Mouse (Mus musculus) intestine, embryonic 16.5 days (tissue): Measurements from ENCODE around the gene Atg4c. TPM values are rescaled to one million over a fixed set of nuclear protein-coding genes. Genes with fewer than 3 reads are reported as not detected.

Experiments used
- ATAC-seq: fragments of 200-750 bp; cut with Nextera tagmentation; 2 replicates; pipeline ENCODE4 v1.8.0; 2017; ENCODE audit warnings: moderate TSS enrichment, moderate library complexity
- H3K27ac ChIP-seq: fragments of 300-500 bp; sonication (generic); 2 replicates; pipeline ENCODE4 v1.5.1; 2014; ENCODE audit warnings: mild to moderate bottlenecking, low read length
- H3K27me3 ChIP-seq: fragments of 300-500 bp; sonication (generic); replicated peaks from 2 replicates; pipeline ENCODE4 v1.6.1; 2014; ENCODE audit warnings: low read length, control low read depth, mixed read lengths; ENCODE audit not compliant: control insufficient read depth, insufficient read depth
- H3K36me3 ChIP-seq: fragments of 300-500 bp; sonication (generic); 2 replicates; pipeline ENCODE4 v1.6.1; 2014; ENCODE audit warnings: low read length, control low read depth; ENCODE audit not compliant: control insufficient read depth, insufficient read depth
- H3K4me1 ChIP-seq: fragments of 300-500 bp; sonication (generic); 2 replicates; pipeline ENCODE4 v1.6.1; 2014; ENCODE audit warnings: low read length, control low read depth, mixed read lengths; ENCODE audit not compliant: control insufficient read depth, insufficient read depth
- H3K4me2 ChIP-seq: fragments of 300-500 bp; sonication (generic); 2 replicates; pipeline ENCODE4 v1.6.1; 2014; ENCODE audit warnings: low read depth, low read length, control low read depth
- H3K4me3 ChIP-seq: fragments of 300-500 bp; sonication (generic); 2 replicates; pipeline ENCODE4 v1.5.1; 2014; ENCODE audit warnings: mild to moderate bottlenecking, low read length
- H3K9ac ChIP-seq: fragments of 300-500 bp; sonication (generic); 2 replicates; pipeline ENCODE4 v1.6.1; 2014; ENCODE audit warnings: low read depth, low read length
- H3K9me3 ChIP-seq: fragments of 300-500 bp; sonication (generic); 2 replicates; pipeline ENCODE4 v1.6.1; 2016; ENCODE audit warnings: low read length, control low read depth; ENCODE audit not compliant: control insufficient read depth
- WGBS: fragments of 180-500 bp; shearing (Covaris S2); extraction: QIAGEN DNeasy Blood & Tissue Kit; methylation state at CpG from one replicate; pipeline ENCODE4 v1.1.7; 2014; 5-methylcytosine and 5-hydroxymethylcytosine counted together
- polyA plus RNA-seq: library from polyadenylated mRNA; unstranded; fragments of >200 nt; fragmentation: Nextera tagmentation; extraction: Ambion mirVana; gene quantifications from 2 replicates; pipeline ENCODE4 v1.2.1, GENCODE M21; 2015

Gene Atg4c
- polyA plus RNA-seq, 1 experiment from 2014 or later, result 15.0 TPM

DNA sequence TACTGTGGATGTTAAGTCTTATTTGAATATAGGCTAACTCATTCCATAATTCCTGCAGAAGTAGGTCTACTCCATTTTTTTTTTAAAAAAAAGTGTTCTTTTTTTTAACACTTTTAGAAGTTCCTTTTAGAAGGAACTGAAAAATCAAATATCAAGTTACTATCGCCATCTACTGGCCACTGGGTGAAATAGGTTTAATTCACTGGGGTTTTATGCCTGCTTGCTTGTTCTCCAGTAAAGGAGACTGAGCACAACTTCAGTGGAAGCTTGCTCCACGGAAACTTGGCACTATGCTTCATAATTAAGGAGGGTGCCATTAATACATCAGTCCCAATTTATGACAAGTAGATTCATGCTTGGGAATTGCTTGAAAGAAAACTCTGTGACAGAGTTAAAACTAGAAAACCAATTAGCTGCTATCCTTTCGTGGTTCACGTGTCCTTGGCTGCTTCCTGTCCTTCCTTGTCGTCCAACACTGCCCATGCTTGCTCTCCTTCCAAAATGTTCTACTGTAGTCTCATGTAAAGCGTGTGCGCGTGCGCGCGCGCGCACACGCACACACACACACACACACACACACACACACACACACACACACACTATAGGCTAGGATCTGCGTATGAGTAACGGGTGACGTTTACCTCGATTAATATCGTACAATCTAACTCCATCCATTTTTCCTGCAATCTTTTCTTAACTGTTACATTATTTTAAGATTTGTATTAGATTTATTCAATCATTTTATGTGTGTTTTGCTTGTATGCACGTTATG lies 10.9 kb upstream of the Atg4c start:
- Histone ChIP-seq H3K27ac (no peak overlapping the region), H3K9me3 (no peaks in the 10 kb centered on the region), H3K27me3 (no peaks in the 10 kb centered on the region), H3K4me3 (no peak overlapping the region), H3K4me1 (no peaks in the 10 kb centered on the region), H3K9ac (no peak overlapping the region), H3K36me3 (no peaks in the 10 kb centered on the region), H3K4me2 (no peak overlapping the region)
- WGBS, result 76% methylated on average over 20 of the region's 20 CpGs
- no peak for ATAC-seq

DNA sequence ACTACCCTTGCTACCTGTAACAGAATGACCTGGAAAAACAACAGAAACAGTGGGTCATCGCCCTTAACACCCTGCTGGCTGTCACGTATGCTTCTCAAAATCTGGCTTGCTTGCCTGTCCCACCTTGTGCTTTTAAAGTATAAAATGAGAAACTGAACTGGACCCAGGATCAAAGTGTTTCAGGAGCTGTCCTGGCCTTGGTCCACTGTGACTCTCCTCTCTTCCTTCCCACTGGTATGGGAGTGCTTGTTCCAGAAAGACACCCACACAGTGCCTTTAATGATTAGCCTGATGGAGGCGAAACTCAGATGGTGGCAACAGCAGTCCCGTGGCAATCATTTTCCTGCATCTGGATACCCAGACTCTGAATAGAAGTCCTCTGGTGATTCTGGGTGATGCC lies 9.1 kb upstream of the Atg4c start:
- WGBS, result 73% methylated on average over 4 of the region's 4 CpGs
- Histone ChIP-seq H3K4me3 (no peak overlapping the region), H3K9me3 (no peaks in the 10 kb centered on the region), H3K9ac (no peak overlapping the region), H3K36me3 (no peaks in the 10 kb centered on the region), H3K27ac (no peak overlapping the region), H3K4me2 (no peak overlapping the region), H3K4me1 (no peaks in the 10 kb centered on the region), H3K27me3 (no peaks in the 10 kb centered on the region)
- ATAC-seq, result no peak

DNA sequence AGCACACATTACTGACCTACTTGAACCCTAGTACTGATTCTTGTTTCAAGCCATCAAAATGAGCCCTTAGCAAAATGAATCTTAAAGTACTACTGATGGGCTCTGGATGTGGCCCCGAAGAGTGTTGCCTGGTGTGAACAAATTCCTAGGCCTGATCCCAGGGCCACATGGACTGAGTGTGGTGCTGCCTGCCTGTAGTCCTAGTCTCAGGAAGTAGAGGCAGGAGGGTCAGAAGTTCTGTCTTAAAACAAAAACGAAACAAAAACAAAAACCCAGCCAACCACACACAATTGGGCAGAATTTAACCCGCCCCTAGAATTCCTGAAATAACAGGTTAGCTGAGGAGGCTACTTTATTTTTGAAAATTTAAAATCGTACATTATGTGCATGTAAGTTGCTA lies 8.4 kb upstream of the Atg4c start:
- no peak for ATAC-seq

DNA sequence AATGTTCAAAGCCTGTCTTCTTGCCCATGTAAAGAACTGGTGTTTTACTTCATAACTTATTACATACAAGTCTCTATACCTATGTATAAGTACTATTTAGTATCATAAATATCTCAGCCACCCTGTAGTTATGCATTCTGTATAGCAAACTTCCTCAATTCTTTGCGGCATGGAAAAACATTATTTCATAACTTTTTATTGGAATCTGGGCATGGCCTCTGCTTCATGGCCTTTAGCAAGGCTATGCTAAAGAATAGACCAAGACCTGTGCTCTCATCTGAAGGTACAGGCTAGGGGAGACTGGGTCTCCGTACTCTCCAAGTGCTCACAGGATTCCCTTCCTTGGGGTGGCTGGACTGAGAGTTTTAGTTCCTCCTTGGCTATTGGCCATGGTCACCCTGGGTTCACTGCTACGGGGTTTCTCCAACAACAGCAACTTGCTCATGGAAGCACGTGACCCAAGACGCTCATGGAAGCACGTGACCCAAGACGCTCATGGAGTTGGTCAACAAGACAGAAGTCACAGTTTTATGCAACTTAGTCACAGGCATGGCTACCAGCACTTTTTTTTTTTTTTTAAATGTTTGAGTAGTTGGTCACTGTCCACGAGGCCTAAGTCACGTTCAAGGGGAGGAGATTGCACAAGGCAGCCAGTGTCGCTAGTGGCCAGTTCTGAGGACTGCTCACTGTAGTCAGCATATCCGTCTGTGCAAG lies 7.2 kb upstream of the Atg4c start:
- no peak overlapping the region for H3K4me3 ChIP-seq
- H3K36me3 ChIP-seq, result no peaks in the 10 kb centered on the region
- H3K4me1 ChIP-seq, result no peaks in the 10 kb centered on the region
- WGBS, result 86% methylated on average over 11 of the region's 11 CpGs
- no peak for ATAC-seq
- H3K27me3 ChIP-seq, result no peaks in the 10 kb centered on the region
- no peak overlapping the region for H3K9ac ChIP-seq
- no peak overlapping the region for H3K27ac ChIP-seq
- H3K9me3 ChIP-seq, result no peaks in the 10 kb centered on the region
- no peak overlapping the region for H3K4me2 ChIP-seq

More for the DNA sequence above, 8.4 kb upstream of the Atg4c start:
- no peak overlapping the region for H3K9ac ChIP-seq
- H3K9me3 ChIP-seq, result no peaks in the 10 kb centered on the region
- no peaks in the 10 kb centered on the region for H3K36me3 ChIP-seq
- H3K4me1 ChIP-seq, result no peaks in the 10 kb centered on the region
- H3K4me2 ChIP-seq, result no peak overlapping the region
- no peak overlapping the region for H3K27ac ChIP-seq
- no peaks in the 10 kb centered on the region for H3K27me3 ChIP-seq
- no peak overlapping the region for H3K4me3 ChIP-seq
- WGBS, result 80% methylated on average over 4 of the region's 4 CpGs

DNA sequence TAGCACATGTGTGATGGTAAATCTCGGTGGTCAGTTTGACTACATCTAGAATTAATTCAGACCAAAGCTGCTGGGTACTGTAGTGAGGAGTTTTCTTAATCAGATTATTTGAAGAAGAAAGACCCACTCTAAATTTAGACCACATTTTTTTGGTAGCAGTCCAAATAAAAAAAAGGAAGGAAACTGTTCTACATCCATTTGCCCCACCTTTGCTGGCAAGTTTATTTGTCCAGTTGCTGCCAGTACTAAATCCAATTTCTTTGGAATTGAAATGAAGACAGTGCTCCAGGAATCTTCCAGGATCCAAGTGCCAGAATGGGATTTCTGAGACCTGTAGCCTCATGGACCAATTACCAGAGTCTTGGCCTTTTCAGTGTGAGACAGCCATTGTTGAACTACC lies 1.1 kb upstream of the Atg4c start:
- Histone ChIP-seq H3K27ac (no peak overlapping the region), H3K4me3 (no peak overlapping the region), H3K9ac (no peak overlapping the region), H3K9me3 (no peaks in the 10 kb centered on the region), H3K36me3 (no peaks in the 10 kb centered on the region), H3K4me1 (no peaks in the 10 kb centered on the region), H3K4me2 (no peak overlapping the region), H3K27me3 (no peaks in the 10 kb centered on the region)
- ATAC-seq, result no peak
- 72% methylated on average over 1 of the region's 1 CpGs for WGBS

DNA sequence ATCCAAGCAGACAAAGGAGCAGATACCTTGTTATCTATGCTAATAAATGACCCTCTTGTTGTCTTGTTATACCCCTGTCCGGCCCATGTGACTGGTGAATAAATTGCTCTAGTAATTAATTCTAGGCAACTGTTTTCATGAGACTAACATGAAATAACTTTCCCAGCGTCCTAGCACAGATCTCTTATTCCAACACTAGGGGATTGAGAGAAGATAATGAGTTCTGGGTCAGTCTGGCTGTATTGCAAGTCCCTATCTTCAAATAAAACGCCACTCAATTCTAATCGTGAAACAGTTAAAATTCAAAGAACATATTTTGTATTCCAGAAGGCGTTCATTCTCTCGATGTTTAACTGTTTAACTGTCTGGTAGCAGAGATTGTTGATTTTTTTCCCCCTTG lies 520 bp upstream of the Atg4c start:
- no peaks in the 10 kb centered on the region for H3K4me1 ChIP-seq
- no peak overlapping the region for H3K27ac ChIP-seq
- H3K27me3 ChIP-seq, result no peaks in the 10 kb centered on the region
- no peak overlapping the region for H3K4me3 ChIP-seq
- no peaks in the 10 kb centered on the region for H3K36me3 ChIP-seq
- no peak overlapping the region for H3K9ac ChIP-seq
- H3K9me3 ChIP-seq, result no peaks in the 10 kb centered on the region
- WGBS, result 42% methylated on average over 6 of the region's 6 CpGs
- no peak overlapping the region for H3K4me2 ChIP-seq
- ATAC-seq, result no peak

DNA sequence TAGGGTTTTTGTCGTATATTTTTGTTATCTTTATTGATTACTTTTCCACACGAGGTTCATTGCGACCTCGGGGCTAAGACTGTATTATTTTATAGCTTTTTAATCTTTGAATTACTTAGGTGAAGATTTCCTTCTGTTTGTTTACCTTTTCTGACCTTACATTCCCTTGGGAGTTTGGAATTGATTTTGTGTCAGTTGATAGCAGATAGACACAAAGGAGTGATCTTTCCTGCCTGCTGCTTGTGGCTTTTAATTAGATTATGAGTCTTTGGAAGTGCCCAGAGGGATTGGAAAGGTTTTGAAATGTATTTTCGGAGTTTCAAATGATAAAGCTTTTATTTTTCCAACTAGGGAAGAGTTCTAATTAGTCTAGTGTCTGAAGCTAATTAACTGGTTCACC lies 1.1 kb downstream of the Atg4c start:
- peak overlapping the region; percentile 88 for H3K9ac ChIP-seq
- no peaks in the 10 kb centered on the region for H3K36me3 ChIP-seq
- ATAC-seq, result no peak
- H3K27me3 ChIP-seq, result no peaks in the 10 kb centered on the region
- H3K4me2 ChIP-seq, result peak overlapping the region; percentile 73
- no peaks in the 10 kb centered on the region for H3K4me1 ChIP-seq
- H3K4me3 ChIP-seq, result peak overlapping the region; percentile 72
- H3K27ac ChIP-seq, result no peak overlapping the region; the same call in 1 of the 2 replicates
- no peaks in the 10 kb centered on the region for H3K9me3 ChIP-seq
- 21% methylated on average over 5 of the region's 5 CpGs for WGBS

DNA sequence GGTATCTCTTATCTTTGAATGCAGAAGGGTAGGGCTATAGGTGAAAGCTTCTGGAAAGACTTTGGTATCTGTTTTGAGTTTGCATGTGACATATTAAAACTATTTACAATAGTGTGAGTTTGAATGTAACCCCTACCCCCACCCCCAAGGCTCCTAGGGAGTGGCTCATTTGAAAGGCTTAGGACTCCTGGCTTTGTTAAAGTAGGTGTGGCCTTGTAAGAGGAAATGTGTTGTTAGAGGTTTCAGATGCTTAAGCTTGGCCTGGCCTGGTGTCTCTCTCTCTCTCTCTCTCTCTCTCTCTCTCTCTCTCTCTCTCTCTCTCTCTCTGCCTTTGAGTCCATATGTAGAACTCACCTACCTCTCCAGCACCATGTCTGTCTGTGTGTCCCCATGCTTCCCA lies 5.0 kb downstream of the Atg4c start:
- H3K4me1 ChIP-seq, result no peaks in the 10 kb centered on the region
- no peak overlapping the region for H3K27ac ChIP-seq
- H3K9me3 ChIP-seq, result no peaks in the 10 kb centered on the region
- H3K4me3 ChIP-seq, result no peak overlapping the region
- H3K27me3 ChIP-seq, result no peaks in the 10 kb centered on the region
- no peak overlapping the region for H3K9ac ChIP-seq
- H3K36me3 ChIP-seq, result no peaks in the 10 kb centered on the region
- ATAC-seq, result no peak
- H3K4me2 ChIP-seq, result no peak overlapping the region

DNA sequence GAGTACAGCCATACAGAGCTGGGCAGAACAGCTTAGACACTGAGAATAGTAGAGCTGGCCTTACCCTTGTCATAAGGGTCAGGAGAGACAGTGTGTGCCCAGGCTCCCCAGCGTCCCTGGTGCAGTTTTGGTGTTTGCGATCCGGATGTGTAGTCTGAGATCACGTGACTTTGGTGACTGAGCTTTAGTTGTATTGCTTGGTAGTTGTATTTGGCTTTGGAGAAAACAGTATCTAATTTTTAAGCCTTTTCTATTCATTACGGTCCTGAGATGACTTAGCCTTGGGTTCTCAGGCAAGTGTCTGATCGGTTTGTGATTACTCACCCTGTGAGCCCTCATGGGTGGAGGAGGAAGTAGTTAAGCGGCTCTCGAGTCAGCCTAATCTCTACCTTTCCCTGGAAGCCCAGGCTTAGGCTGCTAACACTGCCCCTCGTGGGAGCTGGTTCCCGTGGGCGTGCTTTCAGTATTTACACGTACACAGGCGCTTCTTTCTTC lies 6.1 kb downstream of the Atg4c start:
- Histone ChIP-seq H3K4me1 (no peaks in the 10 kb centered on the region), H3K27me3 (no peaks in the 10 kb centered on the region), H3K4me3 (no peak overlapping the region), H3K9ac (no peak overlapping the region), H3K9me3 (no peaks in the 10 kb centered on the region), H3K27ac (peak overlapping the region; percentile 59), H3K4me2 (peak overlapping the region; percentile 8; the same call in 1 of the 2 replicates), H3K36me3 (no peaks in the 10 kb centered on the region)
- WGBS, result 56% methylated on average over 13 of the region's 13 CpGs
- peak; percentile 92 for ATAC-seq
